Mouse (Mus musculus): ENCODE measurements at regions not wholly inside any gene's neighbourhood (a gene's known extent, or its start where the extent isn't known, plus 50 kb on each side); places are given as distances from the start of the nearest gene placed in this dataset.

DNA sequence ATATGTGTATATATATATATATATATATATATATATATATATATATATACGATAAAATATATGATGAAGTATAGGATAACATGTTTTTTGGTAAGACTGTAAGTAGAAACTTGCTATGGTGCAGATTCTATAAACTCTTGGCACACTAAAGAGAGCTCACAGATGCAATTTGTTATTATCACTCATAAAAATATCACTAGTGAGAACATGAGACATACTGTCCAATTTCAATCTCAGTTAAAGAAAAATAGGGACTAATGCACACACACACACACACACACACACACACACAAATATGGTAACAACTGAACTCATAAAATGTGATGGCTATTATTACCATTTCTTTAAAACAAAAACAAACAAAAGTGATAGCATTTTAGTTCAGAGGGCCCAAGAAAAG lies 292.0 kb downstream of the Cd47 start:
- TF ChIP-seq CTCF (IDR thresholded peaks at IDR 0.05; ENCODE audit: extremely low read depth, insufficient read length, insufficient replicate concordance, low read depth, low read length) (no peak), POLR2A (IDR thresholded peaks at IDR 0.05; ENCODE audit: low read depth, low read length) (no peak)
